Mouse (Mus musculus) thymus, adult 2 months (tissue): ENCODE results near the gene Ntsr1.

Source experiments
- CTCF ChIP-seq: fragments of 200-500 bp; IDR thresholded peaks from 2 replicates; pipeline ENCODE4 v1.5.1; 2012; ENCODE audit warnings: mild to moderate bottlenecking, control low read depth, low read length, moderate library complexity, borderline replicate concordance; ENCODE audit not compliant: control insufficient read depth, poor library complexity, insufficient read depth; ENCODE audit errors: extremely low read depth
- POLR2A ChIP-seq: fragments of 200-500 bp; IDR thresholded peaks from 2 replicates; pipeline ENCODE4 v1.6.1; 2012; ENCODE audit warnings: mild to moderate bottlenecking, low read length, control low read depth, moderate library complexity; ENCODE audit not compliant: control insufficient read depth, poor library complexity, insufficient read depth; ENCODE audit errors: extremely low read depth

DNA sequence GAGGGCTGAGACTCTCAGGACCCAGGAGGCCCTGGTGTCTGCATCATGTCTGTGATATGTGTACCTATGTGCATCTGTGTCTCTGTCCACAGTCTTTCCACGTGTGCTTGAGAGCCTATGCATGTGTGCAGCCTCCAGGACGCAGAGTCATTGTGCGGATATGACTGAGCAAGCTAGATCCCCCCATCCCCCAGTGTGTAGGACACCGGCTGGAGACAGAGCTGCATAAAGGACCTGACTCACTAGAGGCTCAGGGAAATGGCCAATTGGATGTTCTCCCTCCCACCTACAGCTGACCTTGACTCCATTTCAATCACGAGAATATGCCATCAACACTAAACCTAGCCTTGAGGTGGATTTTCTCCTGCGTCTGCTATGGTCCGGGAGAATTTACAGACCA lies 27.7 kb downstream of the Ntsr1 start:
- no peak for TF ChIP-seq CTCF
- no peak for TF ChIP-seq POLR2A
